Mouse (Mus musculus): ENCODE data around the gene Ccdc7a. TPM values are rescaled to one million over a fixed set of nuclear protein-coding genes. Genes with fewer than 3 reads are reported as not detected.
"Not testable (repeated sequence)": the region's sequence is repeated elsewhere in the genome, so short reads cannot be mapped to it uniquely, and the experiment has no call there.

Ccdc7a gene
- total RNA-seq (2017): not detected in 2 replicates

DNA sequence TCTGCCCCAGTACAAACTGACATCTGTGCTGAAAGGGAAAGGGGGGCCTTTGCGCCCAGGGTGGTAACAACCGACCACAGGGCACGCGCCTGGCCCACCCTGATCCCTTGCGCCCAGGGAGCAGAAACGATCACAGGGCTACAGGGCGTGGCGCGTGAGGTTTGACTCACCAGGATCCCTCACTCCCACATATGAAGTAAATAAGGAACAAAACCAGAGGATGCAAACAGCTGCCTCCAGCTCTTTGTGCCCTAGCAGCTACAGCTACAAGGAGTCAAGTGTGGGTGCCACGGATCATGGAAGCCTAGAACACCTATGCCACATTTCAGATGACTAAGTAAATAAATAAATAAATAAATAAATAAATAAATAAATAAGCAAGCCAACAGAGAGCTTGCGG lies at the start of gene Ccdc7a:
Ccdc7a (minus strand) TSS at position 101 of the 400 bp plus-strand sequence.
- not testable (repeated sequence) for ATAC-seq (replicated peaks; ENCODE audit: low read depth, poor library complexity, severe bottlenecking)

DNA sequence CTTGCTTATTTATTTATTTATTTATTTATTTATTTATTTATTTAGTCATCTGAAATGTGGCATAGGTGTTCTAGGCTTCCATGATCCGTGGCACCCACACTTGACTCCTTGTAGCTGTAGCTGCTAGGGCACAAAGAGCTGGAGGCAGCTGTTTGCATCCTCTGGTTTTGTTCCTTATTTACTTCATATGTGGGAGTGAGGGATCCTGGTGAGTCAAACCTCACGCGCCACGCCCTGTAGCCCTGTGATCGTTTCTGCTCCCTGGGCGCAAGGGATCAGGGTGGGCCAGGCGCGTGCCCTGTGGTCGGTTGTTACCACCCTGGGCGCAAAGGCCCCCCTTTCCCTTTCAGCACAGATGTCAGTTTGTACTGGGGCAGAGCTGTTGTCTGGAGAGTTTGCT lies 1.5 kb upstream of the Ccdc7a start, which contains the start of gene Ccdc7b:
Ccdc7b (plus strand) TSS at position 301 of the 400 bp plus-strand sequence.
- ATAC-seq (replicated peaks; ENCODE audit: low read depth, poor library complexity, severe bottlenecking): not testable (repeated sequence)

DNA sequence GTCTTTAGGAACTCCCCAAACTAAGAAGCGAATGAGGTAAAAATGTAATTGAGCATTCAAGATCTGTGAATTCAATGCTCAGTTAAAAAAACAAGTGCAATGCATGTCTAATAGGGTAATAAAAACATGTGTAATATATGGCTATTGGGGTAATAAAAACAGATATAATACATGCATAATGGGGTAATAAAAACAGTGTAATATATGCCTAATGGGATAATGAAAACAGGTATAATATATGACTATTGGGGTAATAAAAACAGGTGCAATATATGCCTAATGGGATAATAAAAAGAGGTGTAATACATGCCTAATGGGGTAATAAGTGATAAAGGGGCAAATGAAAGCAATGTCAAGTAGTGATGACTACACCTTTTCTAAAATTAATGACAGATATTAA lies 73.9 kb downstream of the Ccdc7a start:
- no peak for ATAC-seq (replicated peaks; ENCODE audit: low read depth, poor library complexity, severe bottlenecking)

DNA sequence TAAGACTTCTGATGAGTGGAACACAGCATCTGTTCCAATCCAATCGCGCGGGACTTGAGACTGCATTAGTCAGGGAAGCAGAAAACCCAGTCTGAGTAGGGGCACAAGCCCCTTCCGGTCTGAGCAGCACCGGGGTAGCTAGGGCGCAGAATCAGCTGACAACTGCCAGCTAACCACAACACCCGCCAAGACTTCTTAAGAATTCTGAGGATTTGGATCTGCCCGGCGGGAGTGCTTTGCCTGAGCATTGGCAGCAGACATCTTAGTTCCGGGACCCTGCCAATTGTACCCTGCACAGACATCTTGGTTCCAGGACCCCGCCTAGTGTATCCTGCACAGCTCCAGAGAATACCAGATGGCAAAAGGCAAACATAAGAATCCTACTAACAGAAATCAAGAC lies 116.4 kb downstream of the Ccdc7a start:
- not testable (repeated sequence) for ATAC-seq (replicated peaks; ENCODE audit: low read depth, poor library complexity, severe bottlenecking)

DNA sequence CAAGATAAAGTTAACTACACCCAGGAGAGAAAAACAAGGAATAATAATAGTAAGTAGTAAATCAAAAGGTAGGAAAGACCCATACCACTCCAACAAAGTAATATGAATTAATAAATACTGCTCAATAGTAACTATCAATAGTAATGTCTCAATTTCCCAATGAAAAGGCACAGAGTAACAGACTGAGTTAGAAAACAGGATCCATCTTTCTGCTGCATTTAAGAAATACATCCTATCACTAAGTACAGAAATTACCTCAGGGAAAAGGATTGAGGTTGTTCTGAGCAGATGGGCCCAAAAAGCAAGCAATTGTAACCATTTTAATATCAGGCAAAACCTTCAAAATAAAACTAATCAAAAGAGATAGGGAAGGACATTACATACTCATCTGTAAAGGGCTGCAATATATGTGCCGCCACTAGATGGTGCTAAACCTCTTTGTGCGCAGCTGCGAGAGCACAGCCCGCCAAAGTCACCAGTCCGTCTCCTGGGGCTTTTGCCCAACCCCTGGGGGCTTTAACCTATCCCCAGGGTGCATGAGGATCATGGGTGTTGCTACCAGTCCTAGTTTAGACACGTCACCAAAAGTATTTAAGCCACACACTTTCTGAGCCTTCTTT lies 124.2 kb downstream of the Ccdc7a start:
- peak; percentile 52; the same call in 1 of the 2 replicates for ATAC-seq (replicated peaks; ENCODE audit: low read depth, poor library complexity, severe bottlenecking)

DNA sequence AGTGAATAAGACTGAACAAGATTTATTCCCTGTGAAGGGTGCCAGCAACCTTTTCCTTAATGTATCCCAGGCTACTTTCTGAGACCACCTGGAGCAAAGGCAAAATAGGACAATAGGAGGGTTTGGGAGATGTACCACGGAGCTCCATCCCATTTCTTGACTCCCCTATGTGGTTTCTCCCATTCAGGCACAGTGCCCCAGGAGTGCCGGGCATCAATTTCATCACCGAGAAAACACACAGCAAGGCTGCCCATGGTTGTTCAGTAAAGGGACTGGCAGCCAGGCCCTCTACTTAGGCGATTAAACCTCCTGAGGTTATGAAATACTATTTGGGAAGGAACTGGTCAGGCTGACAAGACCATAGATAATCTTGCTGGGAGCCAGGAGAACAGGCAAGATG lies 131.9 kb downstream of the Ccdc7a start:
- no peak for ATAC-seq (replicated peaks; ENCODE audit: low read depth, poor library complexity, severe bottlenecking)

DNA sequence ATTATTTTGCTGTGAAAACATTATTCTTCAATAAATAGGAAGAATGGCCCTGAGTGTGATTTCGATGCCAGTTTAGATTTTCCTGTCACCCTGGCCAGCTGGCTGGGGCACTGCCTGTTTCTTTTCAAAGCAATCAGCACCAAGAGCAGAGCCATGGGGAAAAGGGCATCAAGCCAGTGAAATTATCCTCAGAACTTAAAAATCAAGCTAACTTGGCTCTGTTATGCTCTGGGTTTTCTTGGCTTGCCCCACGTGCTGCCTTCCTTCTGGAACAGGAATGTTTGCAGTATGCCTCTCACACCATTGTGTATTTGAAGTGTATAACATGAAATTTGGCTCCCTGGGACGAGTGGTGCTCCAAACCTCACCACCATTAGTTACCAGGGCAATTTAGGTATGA lies 182.6 kb downstream of the Ccdc7a start:
- ATAC-seq (replicated peaks; ENCODE audit: low read depth, poor library complexity, severe bottlenecking): no peak

DNA sequence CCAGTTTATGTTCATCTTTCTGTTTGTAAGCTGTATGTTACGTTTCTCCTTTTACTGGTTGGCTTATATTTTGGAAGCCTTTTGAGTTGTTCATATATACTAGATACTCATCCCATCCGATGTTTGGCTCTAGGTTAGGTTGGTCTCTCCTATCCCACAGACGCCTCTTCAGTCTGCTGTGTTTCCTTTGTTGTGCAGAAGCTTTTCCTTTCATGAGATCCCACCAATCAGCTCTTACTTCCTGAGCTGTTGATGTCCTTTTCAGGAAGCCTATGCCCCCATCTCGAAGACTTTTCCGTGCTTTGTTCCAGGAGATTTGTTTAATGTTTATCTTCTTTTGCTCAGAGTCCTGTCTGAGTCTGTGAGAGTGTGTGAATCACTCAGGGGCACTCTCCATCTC lies 221.6 kb downstream of the Ccdc7a start:
- ATAC-seq (replicated peaks; ENCODE audit: low read depth, poor library complexity, severe bottlenecking): no peak

DNA sequence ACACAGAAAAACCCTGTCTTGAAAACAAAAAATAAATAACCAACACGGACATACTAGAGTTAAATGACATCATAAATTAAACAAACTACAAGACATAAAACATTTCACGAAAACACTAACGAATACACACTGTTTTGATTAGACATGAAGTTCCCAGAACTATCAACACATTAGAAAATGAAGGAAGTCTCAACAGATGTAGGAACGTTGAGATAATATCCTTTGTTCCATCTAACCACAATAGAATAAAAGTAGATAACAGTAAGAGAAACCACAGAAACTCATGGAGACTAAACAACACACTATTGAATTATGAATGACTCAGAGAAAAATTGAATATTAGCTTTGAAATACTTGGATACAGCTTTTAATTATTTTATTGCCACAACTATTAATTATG lies 252.8 kb downstream of the Ccdc7a start:
- no peak for ATAC-seq (replicated peaks; ENCODE audit: low read depth, poor library complexity, severe bottlenecking)

DNA sequence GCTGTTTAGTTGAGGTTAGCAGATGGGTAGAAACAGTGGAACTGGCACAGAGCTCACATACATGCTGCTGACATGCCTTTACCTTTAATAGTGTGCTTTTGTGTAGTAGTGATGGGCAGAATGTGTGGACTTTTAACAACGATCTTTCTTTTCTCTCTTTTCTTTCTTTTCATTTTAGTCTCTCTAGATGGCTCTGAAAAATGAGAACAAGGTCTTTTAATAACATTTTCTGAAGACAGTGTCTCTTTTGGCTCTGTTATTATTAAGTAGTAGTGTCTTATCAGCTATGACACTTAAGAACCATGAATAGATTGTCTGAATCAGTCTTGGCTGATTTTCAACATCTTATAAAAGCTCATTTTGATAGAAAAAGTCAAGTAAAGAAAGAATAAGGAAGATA lies 266.7 kb downstream of the Ccdc7a start, which contains the start of gene Gm3952:
Gm3952 (minus strand) TSS at position 101 of the 400 bp plus-strand sequence.
- no peak for ATAC-seq (replicated peaks; ENCODE audit: low read depth, poor library complexity, severe bottlenecking)

DNA sequence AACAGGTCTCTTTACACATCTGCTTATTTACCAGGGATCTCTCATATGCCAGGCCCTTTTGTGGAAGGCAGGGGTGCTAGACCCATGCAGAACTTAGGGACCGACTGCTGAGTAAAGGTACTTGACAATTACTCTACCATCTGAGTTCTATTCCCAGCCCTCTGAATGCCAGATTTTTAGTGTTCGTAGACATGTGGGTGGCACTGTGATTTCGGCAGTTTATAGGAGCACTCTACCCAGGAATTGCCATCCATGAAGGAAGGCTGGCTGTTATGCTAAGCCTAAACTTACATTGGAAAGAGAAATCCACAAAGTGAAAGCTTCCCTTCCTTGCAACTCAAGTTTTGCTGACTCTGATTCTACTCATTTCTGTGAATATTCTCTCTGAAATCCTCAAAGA lies 329.6 kb downstream of the Ccdc7a start:
- no peak for ATAC-seq (replicated peaks; ENCODE audit: low read depth, poor library complexity, severe bottlenecking)

DNA sequence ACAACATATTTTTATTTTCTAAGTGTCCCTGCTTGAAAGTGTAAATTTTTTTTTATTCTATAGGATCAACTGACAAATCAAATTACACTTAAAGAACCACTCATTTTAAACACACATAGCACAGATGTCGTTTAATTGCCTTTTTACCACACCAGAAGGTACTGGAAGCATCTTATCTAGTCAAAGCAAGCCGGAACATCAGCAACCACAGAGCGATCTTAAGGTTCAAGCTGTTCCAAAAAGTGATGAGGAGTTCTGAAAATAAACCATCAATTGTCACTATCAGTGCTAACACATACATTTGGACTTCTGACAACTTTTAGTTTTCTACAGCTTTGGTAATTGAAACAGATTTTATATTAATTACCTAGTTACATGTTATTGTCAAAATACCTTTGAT lies 331.2 kb downstream of the Ccdc7a start:
- peak; percentile 45; the same call in 1 of the 2 replicates for ATAC-seq (replicated peaks; ENCODE audit: low read depth, poor library complexity, severe bottlenecking)

DNA sequence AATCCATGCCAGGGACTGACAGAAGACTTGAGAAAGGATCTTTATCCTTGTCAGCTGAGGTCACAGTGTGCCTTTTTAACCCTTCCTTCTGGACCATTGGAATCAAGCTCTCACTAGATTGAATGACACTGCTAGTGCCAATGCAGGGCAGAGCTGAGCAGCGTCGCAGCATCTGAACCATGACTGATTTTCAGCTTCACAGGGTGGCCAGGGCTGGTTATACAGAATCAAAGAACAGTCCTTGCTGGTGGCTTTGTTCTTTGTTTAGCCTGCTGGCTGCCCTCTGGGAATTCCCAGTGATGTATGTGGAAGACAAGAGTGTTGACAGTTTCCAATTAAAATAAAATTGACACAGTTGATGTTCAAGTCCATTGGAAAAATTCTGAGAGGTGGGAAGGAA lies 333.1 kb downstream of the Ccdc7a start:
- ATAC-seq (replicated peaks; ENCODE audit: low read depth, poor library complexity, severe bottlenecking): no peak

DNA sequence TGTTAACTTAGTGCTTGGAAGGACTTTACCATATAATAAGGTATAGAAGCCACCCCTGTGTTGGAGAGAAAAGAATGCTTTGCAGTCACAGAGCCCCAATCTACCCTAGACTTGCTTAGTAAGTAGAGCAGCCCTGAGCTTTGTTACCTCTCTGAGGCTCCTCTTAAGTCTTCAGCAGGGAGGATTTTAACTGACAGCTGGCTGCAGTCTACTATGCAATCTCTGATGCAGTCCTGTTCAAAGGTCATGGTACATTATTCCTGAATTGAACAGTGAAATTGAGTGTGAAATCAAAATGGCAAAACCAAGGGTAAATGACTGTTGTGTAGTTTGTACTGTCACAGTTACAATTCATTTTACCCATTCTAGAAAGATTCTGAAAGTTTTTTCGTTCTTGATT lies 338.1 kb downstream of the Ccdc7a start:
- ATAC-seq (replicated peaks; ENCODE audit: low read depth, poor library complexity, severe bottlenecking): no peak

DNA sequence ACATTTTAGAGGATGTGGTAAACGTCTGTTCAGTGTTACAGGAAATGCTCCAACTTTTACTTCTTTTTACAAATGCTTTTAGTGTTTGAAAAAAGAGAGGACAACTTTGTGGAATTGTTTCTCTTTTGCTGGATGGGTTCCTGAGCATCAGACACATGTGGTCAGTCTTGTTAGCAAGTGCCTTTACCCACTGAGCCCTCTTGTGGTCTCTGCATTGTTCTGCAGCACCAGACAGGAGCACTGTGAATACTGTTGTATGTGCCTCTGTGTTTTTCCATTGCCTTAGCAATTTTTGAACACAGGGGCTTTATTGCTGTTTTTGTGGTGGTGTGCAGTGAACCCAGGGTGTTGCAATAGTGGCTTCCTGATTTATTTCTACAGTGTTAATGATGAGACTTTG lies 340.5 kb downstream of the Ccdc7a start:
- ATAC-seq (replicated peaks; ENCODE audit: low read depth, poor library complexity, severe bottlenecking): peak; percentile 83

DNA sequence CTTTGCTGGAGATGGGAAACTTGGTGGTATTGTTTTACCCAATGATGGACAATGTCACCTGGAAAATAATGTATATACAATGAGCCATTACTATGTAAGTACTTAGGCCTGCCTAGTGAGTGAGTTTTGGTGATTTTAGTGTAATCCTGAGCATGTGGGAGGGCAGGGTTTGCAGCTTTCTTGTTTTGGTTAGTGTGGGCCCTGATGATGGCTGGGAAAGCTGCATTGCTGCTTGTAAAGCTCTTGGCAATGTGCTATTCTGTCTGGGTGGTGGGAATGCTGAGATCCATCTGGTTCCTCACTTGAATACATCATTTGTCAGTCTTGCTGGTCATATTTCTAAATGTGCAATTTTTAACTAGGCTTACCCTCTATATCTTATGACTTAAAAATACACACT lies 349.1 kb downstream of the Ccdc7a start:
- no peak for ATAC-seq (replicated peaks; ENCODE audit: low read depth, poor library complexity, severe bottlenecking)

DNA sequence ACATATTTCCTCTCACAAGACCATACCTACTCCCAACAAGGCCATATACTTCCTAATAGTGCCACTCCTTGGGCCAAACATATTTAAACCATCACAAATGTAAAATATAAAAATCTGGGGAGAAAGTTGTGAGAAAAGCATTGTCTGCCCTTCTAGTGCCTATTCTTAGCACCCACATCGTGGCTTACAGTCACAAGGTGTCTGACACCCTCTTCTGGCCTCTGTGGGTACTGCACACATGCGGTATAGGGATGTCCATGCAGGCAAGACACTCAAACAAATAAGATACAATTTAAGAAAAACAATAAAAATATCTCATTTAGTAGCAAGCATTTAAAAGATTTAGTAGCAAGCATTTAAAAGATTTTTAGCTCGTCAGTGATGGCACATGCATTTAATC lies 356.1 kb downstream of the Ccdc7a start:
- peak; percentile 99 for ATAC-seq (replicated peaks; ENCODE audit: low read depth, poor library complexity, severe bottlenecking)

DNA sequence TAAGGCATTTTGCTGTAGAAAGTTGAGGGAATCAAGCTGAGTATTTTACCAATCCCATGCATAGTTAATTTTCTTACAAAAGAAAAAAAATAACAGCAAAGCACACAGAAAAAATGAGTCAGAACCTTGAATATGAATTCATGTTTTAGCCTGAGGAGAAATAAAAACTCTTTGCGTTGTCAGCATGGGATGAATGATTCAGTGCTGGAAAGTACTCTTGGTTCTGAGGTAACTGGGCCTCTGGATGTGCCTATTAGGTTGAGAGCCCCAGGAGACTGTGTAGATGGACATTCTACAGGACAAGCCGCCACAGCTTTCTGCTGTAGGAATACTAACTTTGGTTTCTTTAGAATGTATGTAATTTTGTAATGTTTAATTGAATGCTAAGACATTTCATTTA lies 360.5 kb downstream of the Ccdc7a start:
- ATAC-seq (replicated peaks; ENCODE audit: low read depth, poor library complexity, severe bottlenecking): no peak

DNA sequence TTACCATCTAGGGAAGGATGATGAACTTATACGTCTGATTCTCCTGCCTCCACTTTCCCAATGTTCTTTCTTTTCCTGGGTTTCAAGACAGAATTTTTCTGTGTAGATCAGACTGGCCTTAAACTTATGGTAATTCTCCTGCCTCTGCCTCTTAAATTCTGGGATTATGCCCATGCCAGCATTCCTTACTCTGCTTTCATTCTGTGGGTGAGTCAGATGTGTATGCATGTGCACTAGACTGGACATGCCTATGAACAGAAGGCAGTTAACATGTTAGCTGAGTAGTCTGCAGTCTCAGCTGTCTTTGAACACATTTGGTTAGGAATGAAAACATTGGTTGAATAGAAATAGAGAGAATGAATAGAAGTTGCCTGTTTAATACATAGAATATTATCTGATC lies 360.9 kb downstream of the Ccdc7a start:
- no peak for ATAC-seq (replicated peaks; ENCODE audit: low read depth, poor library complexity, severe bottlenecking)

DNA sequence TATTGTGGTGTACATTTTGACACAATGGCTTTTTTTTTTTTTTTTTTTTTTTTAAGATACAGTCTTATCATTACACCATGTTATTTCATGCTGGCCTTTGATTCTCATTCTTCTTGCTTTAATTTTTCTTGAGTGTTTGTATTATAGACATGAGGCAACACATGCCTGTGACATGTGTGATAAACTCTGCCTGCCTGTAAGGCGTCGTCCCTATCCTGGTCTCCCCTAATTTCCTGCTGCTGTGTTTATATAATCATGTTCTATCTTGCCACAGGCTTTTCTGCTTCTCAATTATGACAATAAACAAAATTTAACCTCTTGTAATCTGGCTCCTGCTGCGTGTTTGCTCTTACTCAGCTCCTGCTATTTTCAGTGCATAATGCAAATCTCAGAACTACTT lies 367.4 kb downstream of the Ccdc7a start:
- no peak for ATAC-seq (replicated peaks; ENCODE audit: low read depth, poor library complexity, severe bottlenecking)

DNA sequence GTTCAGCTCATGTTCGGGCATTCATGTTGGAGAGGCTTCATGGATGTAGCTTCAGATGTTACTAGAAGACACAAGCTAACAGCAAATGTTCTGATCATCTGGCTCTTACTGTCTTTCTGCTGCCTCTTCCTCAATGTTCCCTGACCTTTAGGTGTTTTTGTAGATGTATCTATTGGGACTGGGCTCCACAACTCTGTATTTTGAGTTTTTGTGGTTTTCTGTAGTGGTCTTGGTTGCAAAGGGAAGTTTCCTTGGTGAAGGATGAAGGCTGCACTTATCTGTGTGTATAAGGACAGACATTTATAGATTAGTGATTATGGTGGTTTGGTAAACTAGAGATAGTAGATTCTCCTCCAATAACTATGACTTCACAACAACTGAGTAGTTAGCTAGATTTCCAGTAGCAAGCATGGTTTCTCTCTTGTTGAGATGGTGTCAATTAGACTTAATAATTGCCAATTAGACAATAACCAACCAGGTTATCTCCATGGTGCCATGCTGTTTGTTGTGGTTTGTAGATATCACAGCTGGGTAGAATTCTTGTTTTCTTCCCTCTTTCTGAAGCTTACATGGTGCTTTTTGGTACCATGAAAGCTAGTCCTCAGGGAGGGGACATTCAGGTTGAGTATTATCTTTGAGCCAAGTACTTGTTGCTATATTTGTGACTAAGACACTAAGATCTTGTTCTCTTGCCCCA lies 368.5 kb downstream of the Ccdc7a start:
- ATAC-seq (replicated peaks; ENCODE audit: low read depth, poor library complexity, severe bottlenecking): peak; percentile 57

DNA sequence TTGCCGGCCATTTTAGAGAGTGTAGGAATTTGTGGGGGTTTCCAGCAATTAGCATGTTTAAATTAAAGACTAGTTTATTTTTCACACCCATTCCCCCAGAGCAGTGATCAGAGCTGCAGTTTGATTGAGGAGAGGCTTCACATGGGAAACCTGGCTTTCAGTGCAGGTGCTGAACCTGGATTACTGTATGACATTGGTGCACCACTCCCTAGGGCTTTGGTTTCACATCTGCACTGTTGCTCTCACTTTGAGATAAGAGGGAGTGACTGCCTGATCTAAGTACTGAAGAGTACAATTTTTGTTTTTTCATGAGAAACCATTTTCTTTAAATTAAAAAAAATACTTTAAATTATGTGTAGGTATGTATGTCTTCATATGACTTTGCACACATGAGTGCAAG lies 375.3 kb downstream of the Ccdc7a start:
- no peak for ATAC-seq (replicated peaks; ENCODE audit: low read depth, poor library complexity, severe bottlenecking)
